In genomic region chr19:24194216-24194615, GRCm38 (mm10) we compare ENCODE assay signal across 10 mouse cellular contexts. TPM values are rescaled to one million over a fixed set of nuclear protein-coding genes. Genes with fewer than 3 reads are reported as not detected.
DNase-seq lines count a peak whose midpoint lies in the region; ATAC-seq and TF ChIP-seq lines count a peak whose summit lies in the region.
"Had no signal": no experiment of that assay in that cellular context is flagged by ENCODE, and none has a peak within 500 bp of the region (broad histone marks: within the 10 kb centered on the region; RNA-seq: fewer than 3 reads in every experiment).

No protein-coding gene starts in this region.

- DNase-seq in CD4-positive, CD25-positive, alpha-beta regulatory T cell, adult 2 months (ENCODE audit: low read depth, low spot score) = peak; percentile 42
- DNase-seq in kidney, postnatal 36 days = peak; percentile 16 to 57
- no peak for DNase-seq in kidney, postnatal 14 days
- DNase-seq in Muller cell, postnatal 12 days (ENCODE audit: inconsistent ontology term) = peak; percentile 13
- DNase-seq in left cerebral cortex, adult 18-20 months (ENCODE audit: low spot score in 2 of 2) = no peak
- no peak for DNase-seq in gastrocnemius, postnatal 36 days

- peak; percentile 52; the same call in 1 of the 2 replicates for TF ChIP-seq CTCF in small intestine, adult 2 months (IDR thresholded peaks at IDR 0.05; ENCODE audit: extremely low read depth, insufficient read length, insufficient replicate concordance, low read depth, low read length)

- intact Hi-C loops in gastrocnemius, postnatal 36 days (cut with DNase I) = no loop called here

- H3K4me3 ChIP-seq in small intestine, adult 2 months (ENCODE audit: low read depth, low read length) = no peak overlapping the region
- H3K4me3 ChIP-seq: hindbrain, embryonic 13.5 days had no signal

- H3K36me3 ChIP-seq in small intestine, adult 2 months (ENCODE audit: control insufficient read depth, insufficient read depth, low read length) = peaks cover 13% of the 10 kb centered on the region; the same call in 1 of the 2 replicates
- H3K36me3 ChIP-seq: hindbrain, embryonic 13.5 days had no signal

- no peaks in the 10 kb centered on the region for H3K4me1 ChIP-seq in small intestine, adult 2 months (ENCODE audit: control insufficient read depth, insufficient read depth, insufficient read length, low read length)
- H3K4me1 ChIP-seq: hindbrain, embryonic 13.5 days had no signal

- no peak for TF ChIP-seq POLR2A in small intestine, adult 2 months (IDR thresholded peaks at IDR 0.05; ENCODE audit: low read depth, low read length)

- no peak overlapping the region for H3K27ac ChIP-seq in small intestine, adult 2 months (ENCODE audit: insufficient read depth, low read depth, low read length)
- H3K27ac ChIP-seq: hindbrain, embryonic 13.5 days; macrophage had no signal

- 98% methylated on average over 4 of the region's 4 CpGs for WGBS in small intestine, adult 2 months

- no peak for ATAC-seq in CD4-positive, CD25-positive, alpha-beta regulatory T cell, adult 4 months

- no peaks in the 10 kb centered on the region for H3K27me3 ChIP-seq in small intestine, adult 2 months (ENCODE audit: control insufficient read depth, insufficient read depth, low read length)
- H3K27me3 ChIP-seq: hindbrain, embryonic 13.5 days had no signal

RNA-seq across cellular contexts. Expression of gene Tjp2, which starts 30.6 kb away (rescaled TPM):
- polyA plus RNA-seq in CD4-positive, CD25-positive, alpha-beta regulatory T cell, adult 4 months (2017; shearing (Covaris generic)) = 1 to 10 TPM; 4.2 to 4.6 TPM
- polyA plus RNA-seq in small intestine, adult 2 months (2012; rRNA removed) = 24.9 and 74.0 TPM in 2 replicates
- 10 to 100 TPM; 16.9 to 22.2 TPM for total RNA-seq in left cerebral cortex, adult 18-20 months (2021)
- 1 to 10 TPM; 3.5 to 3.7 TPM for total RNA-seq in gastrocnemius, postnatal 36 days (2021)

Comparison
In these comparisons a context has a peak if more than half of its experiments do, and no peak if none do; other contexts are left out.
1. DNase-seq: peak in CD4-positive, CD25-positive, alpha-beta regulatory T cell, adult 2 months (single experiment), kidney, postnatal 36 days (2 of 2) and Muller cell, postnatal 12 days (single experiment); none in kidney, postnatal 14 days (single experiment), left cerebral cortex, adult 18-20 months (0 of 2) and gastrocnemius, postnatal 36 days (0 of 2).